Mouse (Mus musculus) lung, postnatal 0 days (tissue): ENCODE data around the gene Sapcd1. TPM values are rescaled to one million over a fixed set of nuclear protein-coding genes. Genes with fewer than 3 reads are reported as not detected.

Source experiments
- ATAC-seq: fragments of 200-750 bp; cut with Nextera tagmentation; 2 replicates; pipeline ENCODE4 v1.8.0; 2017; ENCODE audit warnings: moderate library complexity
- DNase-seq: peaks from one replicate; pipeline ENCODE4 v3.0.0-alpha.2; 2016; ENCODE audit warnings: low spot score
- H3K27ac ChIP-seq: fragments of 300-500 bp; sonication (generic); 2 replicates; pipeline ENCODE4 v1.5.1; 2014; ENCODE audit warnings: antibody characterized with exemption, mild to moderate bottlenecking, low read length, mixed read lengths
- H3K27me3 ChIP-seq: fragments of 300-500 bp; sonication (generic); replicated peaks from 2 replicates; pipeline ENCODE4 v1.6.1; 2014; ENCODE audit warnings: low read length, mixed read lengths; ENCODE audit not compliant: insufficient read depth
- H3K36me3 ChIP-seq: fragments of 300-500 bp; sonication (generic); 2 replicates; pipeline ENCODE4 v1.6.1; 2014; ENCODE audit warnings: low read length, mixed read lengths; ENCODE audit not compliant: insufficient read depth
- H3K4me1 ChIP-seq: fragments of 300-500 bp; sonication (generic); 2 replicates; pipeline ENCODE4 v1.6.1; 2014; ENCODE audit warnings: antibody characterized with exemption, low read depth, low read length, mixed read lengths; ENCODE audit not compliant: insufficient read depth
- H3K4me2 ChIP-seq: fragments of 300-500 bp; sonication (generic); replicated peaks from 2 replicates; pipeline ENCODE4 v1.6.1; 2014; ENCODE audit warnings: low read depth, mild to moderate bottlenecking, low read length, moderate library complexity, mixed read lengths
- H3K4me3 ChIP-seq: fragments of 300-500 bp; sonication (generic); 2 replicates; pipeline ENCODE4 v1.5.1; 2014; ENCODE audit warnings: low read depth, low read length
- H3K9ac ChIP-seq: fragments of 300-500 bp; sonication (generic); replicated peaks from 2 replicates; pipeline ENCODE4 v1.6.1; 2014; ENCODE audit warnings: low read depth, mild to moderate bottlenecking
- H3K9me3 ChIP-seq: fragments of 300-500 bp; sonication (generic); 2 replicates; pipeline ENCODE4 v1.6.1; 2016; ENCODE audit warnings: low read length, mixed read lengths
- CTCF ChIP-seq: IDR thresholded peaks from 2 replicates; pipeline ENCODE4 v1.5.1; 2016; ENCODE audit warnings: antibody characterized with exemption, mild to moderate bottlenecking
- EP300 ChIP-seq: IDR thresholded peaks from 2 replicates; pipeline ENCODE4 v1.6.1; 2016; ENCODE audit warnings: antibody characterized with exemption, mild to moderate bottlenecking, control low read depth
- WGBS: fragments of 180-500 bp; shearing (Covaris S2); extraction: QIAGEN DNeasy Blood & Tissue Kit; methylation state at CpG from one replicate; pipeline ENCODE4 v1.1.7; 2014; 5-methylcytosine and 5-hydroxymethylcytosine counted together
- polyA plus RNA-seq: library from polyadenylated mRNA; unstranded; fragments of >200 nt; fragmentation: Nextera tagmentation; extraction: Ambion mirVana; gene quantifications from 2 replicates; pipeline ENCODE4 v1.2.1, GENCODE M21; 2015

The Sapcd1 gene
- polyA plus RNA-seq, 1 experiment from 2014 or later = 1.7 TPM

GRCm38 (mm10) chr17:34977000-34977399, 50.8 kb downstream of the Sapcd1 start:
- ATAC-seq (no peak), DNase-seq (no peak)
- Histone ChIP-seq H3K9me3 (no peaks in the 10 kb centered on the region), H3K4me3 (no peak overlapping the region), H3K9ac (no peak overlapping the region), H3K27ac (no peak overlapping the region), H3K4me2 (no peak overlapping the region), H3K4me1 (peaks cover 3% of the 10 kb centered on the region; the same call in 1 of the 2 replicates), H3K27me3 (no peaks in the 10 kb centered on the region), H3K36me3 (no peaks in the 10 kb centered on the region)
- TF ChIP-seq EP300 (no peak), CTCF (no peak)
- 91% methylated on average over 20 of the region's 20 CpGs for WGBS

Other genes starting within 250 kb of the Sapcd1 start
- gene Cyp21a1, start 223.5 kb downstream of the Sapcd1 start, polyA plus RNA-seq = not detected in 2 replicates
- gene Stk19, start 191.1 kb downstream of the Sapcd1 start, polyA plus RNA-seq = 34.7 and 37.3 TPM in 2 replicates
- gene Dxo, start 191.0 kb downstream of the Sapcd1 start, polyA plus RNA-seq = 39.8 and 40.9 TPM in 2 replicates
- 30.6 and 32.1 TPM in 2 replicates for gene Skiv2l, start 177.8 kb downstream of the Sapcd1 start, polyA plus RNA-seq
- gene Nelfe, start 177.6 kb downstream of the Sapcd1 start, polyA plus RNA-seq = 45.0 and 49.0 TPM in 2 replicates
- 8.1 and 10.6 TPM in 2 replicates for gene Cfb, start 165.5 kb downstream of the Sapcd1 start, polyA plus RNA-seq
- gene Zbtb12, start 148.5 kb downstream of the Sapcd1 start, polyA plus RNA-seq = 0.89 and 0.99 TPM in 2 replicates
- not detected in 2 replicates for gene Gm20547, start 146.0 kb downstream of the Sapcd1 start, polyA plus RNA-seq
- 11.7 and 13.6 TPM in 2 replicates for gene C2, start 129.8 kb downstream of the Sapcd1 start, polyA plus RNA-seq
- 28.7 and 35.6 TPM in 2 replicates for gene Ehmt2, start 129.5 kb downstream of the Sapcd1 start, polyA plus RNA-seq
- 7.0 and 7.3 TPM in 2 replicates for gene Slc44a4, start 113.5 kb downstream of the Sapcd1 start, polyA plus RNA-seq
- 31.9 and 34.2 TPM in 2 replicates for gene Neu1, start 96.8 kb downstream of the Sapcd1 start, polyA plus RNA-seq
- 0.35 and 0.50 TPM in 2 replicates for gene Hspa1b, start 68.8 kb downstream of the Sapcd1 start, polyA plus RNA-seq
- gene Gm20481, start 58.1 kb downstream of the Sapcd1 start, polyA plus RNA-seq = not detected in 2 replicates
- gene Hspa1a, start 55.9 kb downstream of the Sapcd1 start, polyA plus RNA-seq = 8.2 and 11.9 TPM in 2 replicates
- 0.70 and 0.79 TPM in 2 replicates for gene Hspa1l, start 55.3 kb downstream of the Sapcd1 start, polyA plus RNA-seq
- 47.3 and 55.4 TPM in 2 replicates for gene Lsm2, start 46.2 kb downstream of the Sapcd1 start, polyA plus RNA-seq
- gene Vars, start 27.0 kb downstream of the Sapcd1 start, polyA plus RNA-seq = 24.6 and 24.7 TPM in 2 replicates
- gene Vwa7, start 11.4 kb downstream of the Sapcd1 start, polyA plus RNA-seq = 0.30 and 0.36 TPM in 2 replicates
- 1.8 and 2.4 TPM in 2 replicates for gene Msh5, start 18.7 kb upstream of the Sapcd1 start, polyA plus RNA-seq
- 343 and 355 TPM in 2 replicates for gene Clic1, start 21.9 kb upstream of the Sapcd1 start, polyA plus RNA-seq
- 238 and 247 TPM in 2 replicates for gene Ddah2, start 31.0 kb upstream of the Sapcd1 start, polyA plus RNA-seq
- 3.5 and 4.9 TPM in 2 replicates for gene Ly6g6c, start 37.4 kb upstream of the Sapcd1 start, polyA plus RNA-seq
- 2.1 and 2.3 TPM in 2 replicates for gene Mpig6b, start 38.2 kb upstream of the Sapcd1 start, polyA plus RNA-seq
- gene Ly6g6e, start 48.9 kb upstream of the Sapcd1 start, polyA plus RNA-seq = 2.8 and 3.1 TPM in 2 replicates
- gene Ly6g6d, start 50.0 kb upstream of the Sapcd1 start, polyA plus RNA-seq = 14.4 and 14.7 TPM in 2 replicates
- gene Ly6g6f, start 57.6 kb upstream of the Sapcd1 start, polyA plus RNA-seq = 0.71 and 0.74 TPM in 2 replicates
- gene Abhd16a, start 61.2 kb upstream of the Sapcd1 start, polyA plus RNA-seq = 104 and 111 TPM in 2 replicates
- gene Ly6g5c, start 80.3 kb upstream of the Sapcd1 start, polyA plus RNA-seq = not detected in 2 replicates
- gene Ly6g5b, start 87.4 kb upstream of the Sapcd1 start, polyA plus RNA-seq = 0.60 and 0.69 TPM in 2 replicates
- gene Gpank1, start 93.4 kb upstream of the Sapcd1 start, polyA plus RNA-seq = 16.0 and 18.5 TPM in 2 replicates
- gene Csnk2b, start 94.0 kb upstream of the Sapcd1 start, polyA plus RNA-seq = 203 and 207 TPM in 2 replicates
- gene D17H6S53E, start 98.4 kb upstream of the Sapcd1 start, polyA plus RNA-seq = 14.4 and 16.3 TPM in 2 replicates
- 0.19 and 0.27 TPM in 2 replicates for gene Apom, start 104.0 kb upstream of the Sapcd1 start, polyA plus RNA-seq
- gene Bag6, start 107.2 kb upstream of the Sapcd1 start, polyA plus RNA-seq = 34.8 and 35.8 TPM in 2 replicates
- 74.1 and 86.0 TPM in 2 replicates for gene Prrc2a, start 136.9 kb upstream of the Sapcd1 start, polyA plus RNA-seq
- gene Aif1, start 148.1 kb upstream of the Sapcd1 start, polyA plus RNA-seq = 9.9 and 10.3 TPM in 2 replicates
- gene Lst1, start 160.4 kb upstream of the Sapcd1 start, polyA plus RNA-seq = 24.8 and 27.5 TPM in 2 replicates
- gene Ltb, start 166.4 kb upstream of the Sapcd1 start, polyA plus RNA-seq = 2.3 and 3.0 TPM in 2 replicates
- gene Tnf, start 174.0 kb upstream of the Sapcd1 start, polyA plus RNA-seq = 0.95 and 3.7 TPM in 2 replicates
- gene Lta, start 177.3 kb upstream of the Sapcd1 start, polyA plus RNA-seq = 0.11 TPM in 1 of 2 replicates, not detected in the other
- gene Gm16181, start 192.8 kb upstream of the Sapcd1 start, polyA plus RNA-seq = 0.60 TPM in 1 of 2 replicates, not detected in the other
- gene Atp6v1g2, start 205.6 kb upstream of the Sapcd1 start, polyA plus RNA-seq = 4.7 and 6.1 TPM in 2 replicates
- gene Nfkbil1, start 207.8 kb upstream of the Sapcd1 start, polyA plus RNA-seq = 11.2 and 12.2 TPM in 2 replicates
- 161 and 170 TPM in 2 replicates for gene Ddx39b, start 213.7 kb upstream of the Sapcd1 start, polyA plus RNA-seq
- gene H2-D1, start 234.7 kb upstream of the Sapcd1 start, polyA plus RNA-seq = 530 and 579 TPM in 2 replicates